Mouse (Mus musculus) layer of hippocampus, adult 18-20 months (tissue): ENCODE measurements around the gene Fgfbp1. TPM values are rescaled to one million over a fixed set of nuclear protein-coding genes. Genes with fewer than 3 reads are reported as not detected.

Experiments used
- DNase-seq, 2 experiments: peaks; one replicate each; pipeline ENCODE4 v3.0.0; 2022; ENCODE audit warnings: low spot score in 2 of 2
- long read RNA-seq: library from polyadenylated mRNA; stranded (forward); transcript quantifications from one replicate; pipeline ENCODE4 v2.0.0, GENCODE M21; 2021
- total RNA-seq, 2 experiments: library from RNA; stranded (reverse); gene quantifications; 2 replicates each; pipeline ENCODE4 v1.2.3; 2021

The Fgfbp1 gene
- total RNA-seq: under 1 TPM in 1 of 2 experiments, not detected in 1; 0.27 TPM
- long read RNA-seq: 0 reads

GRCm38 (mm10) chr5:43981620-43982019, at the start of gene Fgfbp1:
TSS of gene Fgfbp1 (minus strand) at chr5:43981779.
- DNase-seq: no peak

- DNase-seq: no peak
Measured at GRCm38 (mm10) chr5:43998295-43998989, 16.9 kb upstream of the Fgfbp1 start.

- no peak for DNase-seq
Measured at GRCm38 (mm10) chr5:43997626-43998025, 16.0 kb upstream of the Fgfbp1 start.

GRCm38 (mm10) chr5:43996162-43996561, 14.6 kb upstream of the Fgfbp1 start:
- no peak for DNase-seq

GRCm38 (mm10) chr5:43994981-43995380, 13.4 kb upstream of the Fgfbp1 start:
- no peak for DNase-seq

- DNase-seq: peak; percentile 12 to 50
Measured at GRCm38 (mm10) chr5:43990316-43990715, 8.7 kb upstream of the Fgfbp1 start.

- DNase-seq: peak in 1 of 2 experiments; percentile 5
Measured at GRCm38 (mm10) chr5:43989017-43989416, 7.4 kb upstream of the Fgfbp1 start.

GRCm38 (mm10) chr5:43986212-43986611, 4.6 kb upstream of the Fgfbp1 start:
- no peak for DNase-seq

GRCm38 (mm10) chr5:43982896-43983295, 1.3 kb upstream of the Fgfbp1 start:
- DNase-seq: no peak

- DNase-seq: no peak
Measured at GRCm38 (mm10) chr5:43980397-43980796, 1.2 kb downstream of the Fgfbp1 start.

GRCm38 (mm10) chr5:43976821-43977561, 4.6 kb downstream of the Fgfbp1 start:
- DNase-seq: no peak

- no peak for DNase-seq
Measured at GRCm38 (mm10) chr5:43974166-43974565, 7.4 kb downstream of the Fgfbp1 start.

- no peak for DNase-seq
Measured at GRCm38 (mm10) chr5:43971156-43971555, 10.4 kb downstream of the Fgfbp1 start.

GRCm38 (mm10) chr5:43970532-43970931, 11.0 kb downstream of the Fgfbp1 start:
- DNase-seq: no peak

GRCm38 (mm10) chr5:43968634-43969033, 12.9 kb downstream of the Fgfbp1 start:
- no peak for DNase-seq

GRCm38 (mm10) chr5:43961056-43961455, 20.5 kb downstream of the Fgfbp1 start:
- no peak for DNase-seq

- no peak for DNase-seq
Measured at GRCm38 (mm10) chr5:43959884-43960440, 21.6 kb downstream of the Fgfbp1 start.

- no peak for DNase-seq
Measured at GRCm38 (mm10) chr5:43953241-43953640, 28.3 kb downstream of the Fgfbp1 start.

- DNase-seq: no peak
Measured at GRCm38 (mm10) chr5:43948748-43949275, 32.8 kb downstream of the Fgfbp1 start.

GRCm38 (mm10) chr5:43948111-43948743, 33.4 kb downstream of the Fgfbp1 start:
- no peak for DNase-seq

- DNase-seq: no peak
Measured at GRCm38 (mm10) chr5:43947330-43947977, 34.1 kb downstream of the Fgfbp1 start.
